Mouse (Mus musculus): ENCODE measurements around the gene Agmo. TPM values are rescaled to one million over a fixed set of nuclear protein-coding genes. Genes with fewer than 3 reads are reported as not detected.

The Agmo gene
- polyA plus RNA-seq, 1 experiment from 2014 or later, result 0.49 TPM

DNA sequence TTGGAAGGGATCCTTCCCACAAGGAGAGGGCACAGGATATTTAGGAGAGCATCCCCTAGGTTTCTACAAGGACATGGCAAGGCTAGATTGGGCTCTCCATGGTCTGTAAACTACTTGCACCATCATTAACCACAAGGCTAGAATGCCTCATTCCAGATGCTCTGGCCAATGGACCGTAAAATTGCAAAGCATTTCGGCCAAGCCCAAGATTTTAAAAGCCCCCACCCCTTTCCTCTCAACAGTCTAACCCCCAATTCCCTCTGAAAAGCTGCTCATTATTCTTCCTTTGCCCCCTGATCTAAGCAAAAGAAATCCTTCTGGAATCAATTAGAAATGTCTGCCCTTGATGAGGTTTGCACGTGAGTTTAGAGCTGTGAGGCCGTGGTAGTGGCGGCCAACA lies 185.3 kb downstream of the Agmo start:
- Histone ChIP-seq H3K36me3 (ENCODE audit: control insufficient read depth, insufficient read depth, low read length) (no peaks in the 10 kb centered on the region), H3K27me3 (ENCODE audit: control insufficient read depth, insufficient read depth, low read length) (no peaks in the 10 kb centered on the region), H3K4me1 (ENCODE audit: control insufficient read depth in 2 of 2, insufficient read depth in 2 of 2, low read length in 2 of 2) (no peaks in the 10 kb centered on the region), H3K9ac (ENCODE audit: low read length) (no peak overlapping the region), H3K4me3 (ENCODE audit: control insufficient read depth in 1 of 2, insufficient read depth in 1 of 2, low read depth in 1 of 2, low read length in 2 of 2) (no peak overlapping the region), H3K4me2 (ENCODE audit: low read length) (no peak overlapping the region), H3K27ac (replicated peaks in 1 of 2; ENCODE audit: control insufficient read depth in 1 of 2, insufficient read depth in 1 of 2, low read depth in 2 of 2, low read length in 2 of 2) (no peak overlapping the region), H3K9me3 (ENCODE audit: control insufficient read depth, low read length) (no peaks in the 10 kb centered on the region)
- no peak for ATAC-seq (ENCODE audit: insufficient number of reproducible peaks, insufficient read depth, low FRiP score, low read depth)
- 74% methylated on average over 5 of the region's 5 CpGs for WGBS

DNA sequence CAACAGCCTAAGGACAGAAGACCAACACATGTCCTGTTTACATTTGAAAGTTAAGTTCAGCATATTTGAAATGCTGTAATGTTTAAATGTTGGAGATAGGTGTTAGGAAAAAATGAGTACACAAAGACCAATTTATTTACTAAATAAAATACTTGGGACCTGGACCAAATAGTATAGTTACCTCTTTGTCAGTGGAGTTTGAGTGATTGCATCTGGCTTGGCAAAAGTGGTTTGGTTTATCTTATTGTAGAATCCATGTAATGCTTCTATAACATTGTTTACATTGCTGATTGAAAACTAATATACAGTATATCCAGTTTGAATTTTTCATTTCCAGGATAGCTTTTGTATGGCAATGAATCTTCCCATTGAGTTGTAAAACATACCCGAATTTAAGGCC lies 193.0 kb downstream of the Agmo start:
- Histone ChIP-seq H3K4me3 (ENCODE audit: control insufficient read depth in 1 of 2, insufficient read depth in 1 of 2, low read depth in 1 of 2, low read length in 2 of 2) (no peak overlapping the region), H3K4me1 (ENCODE audit: control insufficient read depth in 2 of 2, insufficient read depth in 2 of 2, low read length in 2 of 2) (no peaks in the 10 kb centered on the region), H3K9ac (ENCODE audit: low read length) (no peak overlapping the region), H3K9me3 (ENCODE audit: control insufficient read depth, low read length) (no peaks in the 10 kb centered on the region), H3K27ac (replicated peaks in 1 of 2; ENCODE audit: control insufficient read depth in 1 of 2, insufficient read depth in 1 of 2, low read depth in 2 of 2, low read length in 2 of 2) (no peak overlapping the region), H3K36me3 (ENCODE audit: control insufficient read depth, insufficient read depth, low read length) (no peaks in the 10 kb centered on the region), H3K27me3 (ENCODE audit: control insufficient read depth, insufficient read depth, low read length) (no peaks in the 10 kb centered on the region), H3K4me2 (ENCODE audit: low read length) (no peak overlapping the region)
- 66% methylated on average over 1 of the region's 1 CpGs for WGBS
- ATAC-seq (ENCODE audit: insufficient number of reproducible peaks, insufficient read depth, low FRiP score, low read depth), result no peak

DNA sequence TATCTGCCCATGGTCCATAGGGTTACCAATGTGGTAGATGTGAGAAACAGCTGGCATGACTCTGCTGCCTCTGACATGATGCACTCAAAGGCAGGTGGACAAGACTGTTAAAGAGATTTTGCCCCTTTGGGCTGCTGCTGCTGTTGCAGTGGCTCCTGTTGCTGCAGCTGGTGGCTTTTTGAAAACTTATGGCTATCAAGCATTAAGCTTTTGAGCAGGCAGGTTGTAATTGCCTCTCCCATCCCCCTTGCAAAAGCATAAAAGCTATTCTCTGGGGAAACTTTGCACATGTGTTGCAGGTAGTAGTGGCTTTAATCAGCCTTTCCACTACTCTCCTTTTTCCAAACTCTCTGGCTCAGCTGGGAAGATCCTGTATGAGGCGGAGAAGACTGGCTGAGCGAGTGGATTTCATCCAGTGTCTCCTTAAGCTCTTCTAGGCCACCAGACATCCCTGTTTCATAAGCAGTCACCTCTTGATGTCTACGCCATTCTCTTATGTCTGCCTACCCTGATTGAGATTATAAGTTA lies 201.1 kb downstream of the Agmo start:
- 72% methylated on average over 3 of the region's 3 CpGs for WGBS
- Histone ChIP-seq H3K4me1 (ENCODE audit: control insufficient read depth in 2 of 2, insufficient read depth in 2 of 2, low read length in 2 of 2) (no peaks in the 10 kb centered on the region), H3K9ac (ENCODE audit: low read length) (no peak overlapping the region), H3K27me3 (ENCODE audit: control insufficient read depth, insufficient read depth, low read length) (no peaks in the 10 kb centered on the region), H3K4me3 (ENCODE audit: control insufficient read depth in 1 of 2, insufficient read depth in 1 of 2, low read depth in 1 of 2, low read length in 2 of 2) (no peak overlapping the region), H3K27ac (replicated peaks in 1 of 2; ENCODE audit: control insufficient read depth in 1 of 2, insufficient read depth in 1 of 2, low read depth in 2 of 2, low read length in 2 of 2) (no peak overlapping the region), H3K4me2 (ENCODE audit: low read length) (no peak overlapping the region), H3K9me3 (ENCODE audit: control insufficient read depth, low read length) (no peaks in the 10 kb centered on the region), H3K36me3 (ENCODE audit: control insufficient read depth, insufficient read depth, low read length) (no peaks in the 10 kb centered on the region)
- no peak for ATAC-seq (ENCODE audit: insufficient number of reproducible peaks, insufficient read depth, low FRiP score, low read depth)

DNA sequence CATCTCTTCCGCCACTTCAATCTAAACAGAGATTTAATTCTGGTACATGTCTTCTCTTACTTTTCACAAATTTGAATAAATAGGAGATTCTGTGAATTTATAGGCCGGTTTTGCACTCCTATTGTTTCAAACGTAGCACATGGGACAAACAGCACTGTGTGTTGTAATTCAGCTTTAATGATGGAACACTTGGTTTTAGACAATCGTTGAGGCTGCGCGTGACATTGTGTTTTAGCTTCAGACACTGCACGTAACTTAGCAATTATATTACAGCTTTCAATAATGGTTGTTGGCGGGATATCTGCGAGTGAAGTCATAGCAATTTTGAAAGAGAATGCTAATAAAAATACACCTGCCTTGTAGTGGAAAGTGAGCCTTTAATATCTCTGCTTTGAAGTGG lies 203.8 kb downstream of the Agmo start:
- WGBS, result 81% methylated on average over 9 of the region's 9 CpGs
- Histone ChIP-seq H3K27ac (replicated peaks in 1 of 2; ENCODE audit: control insufficient read depth in 1 of 2, insufficient read depth in 1 of 2, low read depth in 2 of 2, low read length in 2 of 2) (no peak overlapping the region), H3K9me3 (ENCODE audit: control insufficient read depth, low read length) (no peaks in the 10 kb centered on the region), H3K27me3 (ENCODE audit: control insufficient read depth, insufficient read depth, low read length) (no peaks in the 10 kb centered on the region), H3K4me1 (ENCODE audit: control insufficient read depth in 2 of 2, insufficient read depth in 2 of 2, low read length in 2 of 2) (no peaks in the 10 kb centered on the region), H3K9ac (ENCODE audit: low read length) (no peak overlapping the region), H3K4me3 (ENCODE audit: control insufficient read depth in 1 of 2, insufficient read depth in 1 of 2, low read depth in 1 of 2, low read length in 2 of 2) (no peak overlapping the region), H3K4me2 (ENCODE audit: low read length) (no peak overlapping the region), H3K36me3 (ENCODE audit: control insufficient read depth, insufficient read depth, low read length) (no peaks in the 10 kb centered on the region)
- no peak for ATAC-seq (ENCODE audit: insufficient number of reproducible peaks, insufficient read depth, low FRiP score, low read depth)

DNA sequence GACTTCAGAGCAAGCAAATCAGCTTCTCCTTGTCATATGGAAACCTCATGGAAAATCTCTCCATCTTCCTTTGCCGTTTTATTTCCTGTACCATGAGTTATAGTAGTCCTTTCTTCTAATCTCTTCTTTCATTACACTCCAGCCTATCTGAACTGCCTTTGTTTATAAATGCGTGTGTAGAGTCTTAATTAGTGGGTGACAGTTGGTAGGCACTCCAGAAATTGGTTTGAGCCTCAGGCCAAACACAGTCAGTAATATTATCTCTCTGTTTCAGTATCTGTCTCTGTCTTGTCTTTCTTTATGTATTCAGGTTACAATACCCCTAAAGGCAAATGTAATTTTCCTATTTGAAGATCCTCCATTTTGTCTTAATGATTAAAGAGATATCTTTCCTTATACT lies 208.2 kb downstream of the Agmo start:
- Histone ChIP-seq H3K27ac (replicated peaks in 1 of 2; ENCODE audit: control insufficient read depth in 1 of 2, insufficient read depth in 1 of 2, low read depth in 2 of 2, low read length in 2 of 2) (no peak overlapping the region), H3K36me3 (ENCODE audit: control insufficient read depth, insufficient read depth, low read length) (no peaks in the 10 kb centered on the region), H3K9me3 (ENCODE audit: control insufficient read depth, low read length) (no peaks in the 10 kb centered on the region), H3K27me3 (ENCODE audit: control insufficient read depth, insufficient read depth, low read length) (no peaks in the 10 kb centered on the region), H3K4me1 (ENCODE audit: control insufficient read depth in 2 of 2, insufficient read depth in 2 of 2, low read length in 2 of 2) (no peaks in the 10 kb centered on the region), H3K4me3 (ENCODE audit: control insufficient read depth in 1 of 2, insufficient read depth in 1 of 2, low read depth in 1 of 2, low read length in 2 of 2) (no peak overlapping the region), H3K9ac (ENCODE audit: low read length) (no peak overlapping the region), H3K4me2 (ENCODE audit: low read length) (no peak overlapping the region)
- 49% methylated on average over 2 of the region's 2 CpGs for WGBS
- ATAC-seq (ENCODE audit: insufficient number of reproducible peaks, insufficient read depth, low FRiP score, low read depth), result no peak

DNA sequence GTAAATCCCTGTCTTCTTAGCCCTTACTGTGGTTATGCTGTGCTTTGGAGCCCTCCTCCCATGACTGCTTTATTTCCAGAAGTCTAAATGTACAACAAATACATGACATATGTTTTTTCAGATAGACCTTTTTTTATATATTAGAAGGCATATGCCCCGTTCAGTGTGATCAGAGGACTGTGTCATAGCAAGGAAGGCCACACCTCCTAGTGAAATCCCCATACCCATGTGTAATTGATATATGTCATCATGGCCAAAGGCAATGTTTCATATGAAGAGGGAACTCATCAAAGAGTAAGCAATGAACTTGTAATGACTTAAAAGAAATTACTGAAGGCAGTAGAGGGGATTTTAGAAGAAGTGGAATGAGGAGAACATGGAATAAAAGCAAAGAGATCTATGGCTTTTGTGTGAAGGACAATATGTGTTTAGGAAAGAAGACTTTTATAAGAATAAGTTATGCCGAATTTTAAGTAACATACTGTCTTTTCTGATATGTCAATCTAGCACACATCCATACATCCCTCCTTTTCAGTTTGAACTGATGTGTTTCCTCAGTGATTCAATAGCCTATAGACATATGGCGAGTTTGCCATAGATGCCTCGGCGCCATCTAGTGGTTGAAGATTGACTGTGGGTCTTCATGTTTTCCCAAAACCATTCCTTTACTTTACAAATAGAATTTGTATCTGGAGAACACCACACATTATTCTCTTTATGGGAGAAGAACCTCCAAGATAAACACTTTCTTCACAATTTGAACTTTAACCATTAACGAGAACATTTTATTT lies 209.1 kb downstream of the Agmo start:
- ATAC-seq (ENCODE audit: insufficient number of reproducible peaks, insufficient read depth, low FRiP score, low read depth), result no peak
- 9% methylated on average over 6 of the region's 6 CpGs for WGBS
- H3K36me3 ChIP-seq (ENCODE audit: control insufficient read depth, insufficient read depth, low read length), result no peaks in the 10 kb centered on the region

DNA sequence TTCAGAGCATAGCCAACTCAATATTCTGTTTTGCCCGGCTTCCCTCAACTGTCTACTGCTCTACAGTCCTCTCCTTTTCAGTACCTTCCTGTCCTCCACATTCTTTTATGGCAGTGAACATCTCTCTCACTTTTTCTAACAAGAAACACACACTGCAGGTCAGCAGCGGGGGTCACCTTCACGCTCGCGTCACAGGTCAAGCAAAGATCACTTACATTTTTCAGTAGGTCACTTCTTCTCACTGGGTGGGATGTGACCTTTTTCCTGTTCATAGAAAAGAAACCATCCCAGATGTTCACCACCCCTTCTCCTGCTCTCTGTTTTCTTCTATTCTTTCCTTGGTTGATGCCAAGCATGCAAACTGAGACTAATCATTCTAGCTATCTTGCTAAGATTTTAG lies 230.2 kb downstream of the Agmo start:
- Histone ChIP-seq H3K27me3 (ENCODE audit: control insufficient read depth, insufficient read depth, low read length) (no peaks in the 10 kb centered on the region), H3K4me1 (ENCODE audit: control insufficient read depth in 2 of 2, insufficient read depth in 2 of 2, low read length in 2 of 2) (no peaks in the 10 kb centered on the region), H3K9me3 (ENCODE audit: control insufficient read depth, low read length) (no peaks in the 10 kb centered on the region), H3K27ac (replicated peaks in 1 of 2; ENCODE audit: control insufficient read depth in 1 of 2, insufficient read depth in 1 of 2, low read depth in 2 of 2, low read length in 2 of 2) (no peak overlapping the region), H3K4me2 (ENCODE audit: low read length) (no peak overlapping the region), H3K4me3 (ENCODE audit: control insufficient read depth in 1 of 2, insufficient read depth in 1 of 2, low read depth in 1 of 2, low read length in 2 of 2) (no peak overlapping the region), H3K9ac (ENCODE audit: low read length) (no peak overlapping the region), H3K36me3 (ENCODE audit: control insufficient read depth, insufficient read depth, low read length) (no peaks in the 10 kb centered on the region)
- 74% methylated on average over 5 of the region's 5 CpGs for WGBS
- ATAC-seq (ENCODE audit: insufficient number of reproducible peaks, insufficient read depth, low FRiP score, low read depth), result no peak

More for the DNA sequence above, 209.1 kb downstream of the Agmo start:
- Histone ChIP-seq H3K4me3 (ENCODE audit: control insufficient read depth in 1 of 2, insufficient read depth in 1 of 2, low read depth in 1 of 2, low read length in 2 of 2) (no peak overlapping the region), H3K9ac (ENCODE audit: low read length) (no peak overlapping the region), H3K4me2 (ENCODE audit: low read length) (no peak overlapping the region), H3K27ac (replicated peaks in 1 of 2; ENCODE audit: control insufficient read depth in 1 of 2, insufficient read depth in 1 of 2, low read depth in 2 of 2, low read length in 2 of 2) (no peak overlapping the region), H3K9me3 (ENCODE audit: control insufficient read depth, low read length) (no peaks in the 10 kb centered on the region), H3K4me1 (ENCODE audit: control insufficient read depth in 2 of 2, insufficient read depth in 2 of 2, low read length in 2 of 2) (no peaks in the 10 kb centered on the region), H3K27me3 (ENCODE audit: control insufficient read depth, insufficient read depth, low read length) (no peaks in the 10 kb centered on the region)

DNA sequence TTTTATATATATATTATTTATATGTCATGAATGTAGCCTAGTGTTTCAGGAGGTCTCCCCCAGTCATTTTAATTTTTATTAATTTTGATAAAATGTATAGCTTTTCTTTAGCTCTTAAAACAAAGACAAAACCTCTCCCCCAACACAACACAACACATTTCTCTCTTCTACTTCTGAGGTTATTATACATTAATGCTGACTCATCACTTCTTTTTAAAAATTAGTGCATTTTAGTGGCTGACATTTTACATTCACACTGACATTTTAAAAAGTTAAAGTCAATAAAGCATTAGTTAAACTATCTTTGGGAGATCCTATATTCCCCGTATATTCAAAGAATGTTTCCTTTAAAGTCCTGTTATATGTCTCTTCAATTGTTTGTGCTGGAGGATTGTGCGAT lies 235.4 kb downstream of the Agmo start:
- Histone ChIP-seq H3K4me3 (ENCODE audit: control insufficient read depth in 1 of 2, insufficient read depth in 1 of 2, low read depth in 1 of 2, low read length in 2 of 2) (no peak overlapping the region), H3K27ac (replicated peaks in 1 of 2; ENCODE audit: control insufficient read depth in 1 of 2, insufficient read depth in 1 of 2, low read depth in 2 of 2, low read length in 2 of 2) (no peak overlapping the region), H3K9ac (ENCODE audit: low read length) (no peak overlapping the region), H3K4me1 (ENCODE audit: control insufficient read depth in 2 of 2, insufficient read depth in 2 of 2, low read length in 2 of 2) (no peaks in the 10 kb centered on the region), H3K27me3 (ENCODE audit: control insufficient read depth, insufficient read depth, low read length) (no peaks in the 10 kb centered on the region), H3K4me2 (ENCODE audit: low read length) (no peak overlapping the region), H3K9me3 (ENCODE audit: control insufficient read depth, low read length) (no peaks in the 10 kb centered on the region), H3K36me3 (ENCODE audit: control insufficient read depth, insufficient read depth, low read length) (no peaks in the 10 kb centered on the region)
- ATAC-seq (ENCODE audit: insufficient number of reproducible peaks, insufficient read depth, low FRiP score, low read depth), result no peak
- 86% methylated on average over 2 of the region's 2 CpGs for WGBS

All from heart, embryonic 14.5 days (tissue).